Mouse (Mus musculus): Measurements from ENCODE around the gene Oprd1.

DNA sequence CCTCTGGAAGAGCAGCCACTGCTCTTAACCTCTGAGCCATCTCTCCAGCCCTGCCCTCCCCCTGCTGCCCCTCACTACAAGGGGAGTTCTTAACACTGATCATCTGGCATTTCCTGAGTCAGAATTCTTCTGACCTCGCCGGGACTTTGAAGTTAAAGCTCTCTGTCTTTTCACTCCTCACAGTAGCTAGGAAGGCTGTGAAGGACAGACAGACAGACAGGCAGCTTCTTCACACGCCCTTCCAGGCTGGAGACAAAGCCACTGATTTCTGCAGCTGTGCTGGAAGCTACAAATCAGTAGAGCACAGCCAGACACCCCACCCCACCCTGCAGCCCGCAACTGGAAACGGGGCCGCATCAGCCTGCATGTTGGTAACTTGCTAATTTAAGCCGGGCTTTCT, 7.3 kb downstream of the Oprd1 start:
- TF ChIP-seq CTCF (IDR thresholded peaks at IDR 0.05; ENCODE audit: borderline replicate concordance, insufficient read depth, low read length) (no peak), POLR2A (IDR thresholded peaks at IDR 0.05; ENCODE audit: low read depth, low read length) (no peak)

Data from embryonic fibroblast, embryonic 13.5 days (primary cell).